Mouse (Mus musculus) forebrain, embryonic 12.5 days (tissue): Measurements from ENCODE around the gene Olfr1223. TPM values are rescaled to one million over a fixed set of nuclear protein-coding genes. Genes with fewer than 3 reads are reported as not detected.

Experiments
- polyA plus RNA-seq: library from polyadenylated mRNA; unstranded; fragments of >200 nt; fragmentation: Nextera tagmentation; extraction: Ambion mirVana; gene quantifications from 2 replicates; pipeline ENCODE4 v1.2.1, GENCODE M21; 2016

Gene Olfr1223
- polyA plus RNA-seq, 1 experiment from 2014 or later, result not detected

Other genes starting within 250 kb of the Olfr1223 start
- gene Olfr1208, start 249.2 kb downstream of the Olfr1223 start, polyA plus RNA-seq, result not detected in 2 replicates
- gene Olfr1209, start 236.4 kb downstream of the Olfr1223 start, polyA plus RNA-seq, result not detected in 2 replicates
- not detected in 2 replicates for gene Olfr1211, start 213.4 kb downstream of the Olfr1223 start, polyA plus RNA-seq
- not detected in 2 replicates for gene Olfr1212, start 197.6 kb downstream of the Olfr1223 start, polyA plus RNA-seq
- gene Gm13762, start 171.3 kb downstream of the Olfr1223 start, polyA plus RNA-seq, result not detected in 2 replicates
- gene Olfr1214, start 158.9 kb downstream of the Olfr1223 start, polyA plus RNA-seq, result not detected in 2 replicates
- gene Olfr1215, start 144.6 kb downstream of the Olfr1223 start, polyA plus RNA-seq, result not detected in 2 replicates
- gene Olfr1216, start 133.2 kb downstream of the Olfr1223 start, polyA plus RNA-seq, result not detected in 2 replicates
- gene Olfr1217, start 119.5 kb downstream of the Olfr1223 start, polyA plus RNA-seq, result not detected in 2 replicates
- gene Olfr1218, start 90.4 kb downstream of the Olfr1223 start, polyA plus RNA-seq, result not detected in 2 replicates
- not detected in 2 replicates for gene Olfr1219, start 68.0 kb downstream of the Olfr1223 start, polyA plus RNA-seq
- not detected in 2 replicates for gene Olfr1220, start 44.7 kb downstream of the Olfr1223 start, polyA plus RNA-seq
- not detected in 2 replicates for gene Olfr1221, start 34.3 kb downstream of the Olfr1223 start, polyA plus RNA-seq
- not detected in 2 replicates for gene Olfr1222, start 18.5 kb downstream of the Olfr1223 start, polyA plus RNA-seq
- not detected in 2 replicates for gene Olfr1224-ps1, start 12.5 kb upstream of the Olfr1223 start, polyA plus RNA-seq
- not detected in 2 replicates for gene Olfr1225, start 23.1 kb upstream of the Olfr1223 start, polyA plus RNA-seq
- gene Olfr1226, start 48.5 kb upstream of the Olfr1223 start, polyA plus RNA-seq, result not detected in 2 replicates
- gene Olfr1228, start 102.5 kb upstream of the Olfr1223 start, polyA plus RNA-seq, result not detected in 2 replicates
- gene Olfr1229, start 136.5 kb upstream of the Olfr1223 start, polyA plus RNA-seq, result not detected in 2 replicates
- gene Olfr1230, start 145.7 kb upstream of the Olfr1223 start, polyA plus RNA-seq, result not detected in 2 replicates
- gene Olfr1231, start 155.5 kb upstream of the Olfr1223 start, polyA plus RNA-seq, result not detected in 2 replicates
- not detected in 2 replicates for gene Olfr1232, start 178.1 kb upstream of the Olfr1223 start, polyA plus RNA-seq
- not detected in 2 replicates for gene Olfr1233, start 190.8 kb upstream of the Olfr1223 start, polyA plus RNA-seq
- not detected in 2 replicates for gene Olfr1234, start 213.3 kb upstream of the Olfr1223 start, polyA plus RNA-seq